Mouse (Mus musculus): ENCODE measurements around the gene Gm10577.

Gene Gm10577

DNA sequence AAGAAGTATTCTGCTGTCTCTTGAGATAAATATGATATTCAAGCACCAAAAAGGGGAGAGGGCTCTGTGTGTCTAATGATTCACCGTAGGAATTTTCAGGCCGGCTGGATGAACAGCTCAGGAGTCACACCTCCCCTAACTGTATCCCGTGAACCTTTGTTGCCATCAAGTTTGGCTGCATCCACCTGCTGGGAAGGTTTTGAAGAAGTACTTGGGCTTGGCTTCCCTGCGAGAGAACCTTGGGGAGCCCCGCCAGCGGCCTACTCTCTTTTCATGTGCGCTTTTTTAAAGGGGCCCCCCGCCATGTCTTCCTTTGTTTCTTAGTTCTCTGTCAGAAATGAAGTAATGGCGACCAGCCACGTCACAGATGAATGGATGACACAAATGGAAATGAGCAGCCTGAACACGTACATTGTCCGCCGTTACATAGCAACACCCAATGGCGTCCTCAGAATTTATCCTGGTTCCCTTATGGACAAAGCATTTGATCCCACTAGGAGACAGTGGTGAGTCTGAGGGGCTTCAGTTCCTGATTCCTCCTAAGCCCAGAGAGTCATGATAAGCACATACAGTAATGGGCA, 46.0 kb downstream of the Gm10577 start:
- Histone ChIP-seq H3K27me3 (ENCODE audit: control insufficient read depth, insufficient read depth, low read length, poor library complexity, severe bottlenecking) (no peaks in the 10 kb centered on the region), H3K36me3 (ENCODE audit: control insufficient read depth, insufficient read depth, low read length, poor library complexity, severe bottlenecking) (no peaks in the 10 kb centered on the region)
- no peak for DNase-seq (ENCODE audit: low read depth, low spot score)

DNA sequence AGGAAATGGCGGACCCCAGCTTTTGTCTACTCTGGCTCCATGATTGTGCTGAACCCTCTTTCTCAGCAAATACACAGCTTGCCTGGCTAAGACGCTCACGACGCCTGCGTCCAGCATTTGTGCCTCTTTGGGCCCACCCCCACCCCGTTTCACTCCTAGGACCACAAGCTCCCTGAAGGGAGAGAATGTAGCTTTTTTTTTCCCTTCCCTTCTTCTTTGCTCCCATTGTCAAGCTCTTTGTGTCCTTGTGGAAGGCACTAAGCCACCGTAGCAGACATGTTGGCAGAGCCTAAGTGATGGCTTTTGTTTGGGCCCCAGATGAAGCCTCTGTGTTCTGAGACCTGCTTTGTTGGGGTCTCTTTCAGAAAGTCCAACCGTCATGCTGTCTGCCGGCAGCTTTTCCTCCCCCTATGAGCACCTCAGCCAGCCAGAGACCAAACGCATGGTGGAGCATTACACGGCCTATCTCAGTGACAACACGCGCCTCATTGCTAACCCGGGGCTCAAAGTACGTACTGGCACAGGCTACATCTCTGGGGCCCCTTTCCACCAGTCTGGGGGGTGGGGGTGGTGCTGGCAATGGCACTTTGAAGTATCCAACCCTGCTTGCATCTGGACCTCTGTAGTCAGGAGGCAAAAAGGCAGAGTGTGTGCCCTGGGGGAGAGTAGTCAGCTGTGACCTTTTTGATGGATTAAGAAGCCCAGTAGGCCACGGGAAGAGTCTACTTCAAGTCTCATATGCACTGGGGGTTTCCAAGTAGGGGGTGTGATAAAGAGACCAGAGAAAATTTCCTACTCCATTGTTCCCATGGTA, 46.6 kb downstream of the Gm10577 start:
- no peak for DNase-seq (ENCODE audit: low read depth, low spot score)
- Histone ChIP-seq H3K27me3 (ENCODE audit: control insufficient read depth, insufficient read depth, low read length, poor library complexity, severe bottlenecking) (no peaks in the 10 kb centered on the region), H3K36me3 (ENCODE audit: control insufficient read depth, insufficient read depth, low read length, poor library complexity, severe bottlenecking) (no peaks in the 10 kb centered on the region)
